Mouse (Mus musculus) MEL (cell line): Measurements from ENCODE around the gene Wdr81. TPM values are rescaled to one million over a fixed set of nuclear protein-coding genes. Genes with fewer than 3 reads are reported as not detected.
A peak's percentile ranks its signal among the peaks of the same experiment; 100 is the strongest.

Source experiments
- DNase-seq: peaks from one replicate; pipeline ENCODE4 v3.0.0; 2011; ENCODE audit warnings: low read depth, low spot score
- H3K27ac ChIP-seq: 2 replicates; pipeline ENCODE4 v1.5.1; 2012; ENCODE audit warnings: low read depth, mild to moderate bottlenecking, control low read depth, low read length, moderate library complexity; ENCODE audit not compliant: control insufficient read depth
- H3K27me3 ChIP-seq, 2 experiments: fragments of 150-350 bp in 1 of 2; sonication (generic) in 1 of 2; 2 replicates each; pipeline ENCODE4 v1.6.1; 2012; ENCODE audit warnings: low read length in 2 of 2, mild to moderate bottlenecking in 2 of 2, improper control_type of control experiment in 1 of 2, moderate library complexity in 1 of 2; ENCODE audit not compliant: insufficient read depth in 2 of 2, control insufficient read depth in 1 of 2
- H3K36me3 ChIP-seq, 2 experiments: 2 replicates each; pipeline ENCODE4 v1.6.1; 2012 to 2014; ENCODE audit warnings: low read length in 2 of 2, improper control_type of control experiment in 1 of 2, inconsistent platforms in 1 of 2, mild to moderate bottlenecking in 1 of 2; ENCODE audit not compliant: insufficient read depth in 2 of 2, control insufficient read depth in 1 of 2
- H3K4me1 ChIP-seq, 2 experiments: fragments of 150-350 bp in 1 of 2; sonication (generic) in 1 of 2; 2 replicates each; pipeline ENCODE4 v1.6.1; 2012; ENCODE audit warnings: low read length in 2 of 2, improper control_type of control experiment in 1 of 2, mild to moderate bottlenecking in 1 of 2; ENCODE audit not compliant: insufficient read depth in 2 of 2, control insufficient read depth in 1 of 2
- H3K4me3 ChIP-seq, 2 experiments: fragments of 150-350 bp in 1 of 2; sonication (generic) in 1 of 2; 2 replicates each; pipeline ENCODE4 v1.5.1; 2012; ENCODE audit warnings: low read depth in 2 of 2, low read length in 2 of 2, mild to moderate bottlenecking in 2 of 2, moderate library complexity in 2 of 2, control low read depth in 1 of 2, improper control_type of control experiment in 1 of 2; ENCODE audit not compliant: control insufficient read depth in 1 of 2, insufficient read depth in 1 of 2
- H3K79me2 ChIP-seq: 2 replicates; pipeline ENCODE4 v1.6.1; 2012; ENCODE audit warnings: mild to moderate bottlenecking, low read length, moderate library complexity; ENCODE audit not compliant: control insufficient read depth, poor library complexity, insufficient read depth
- H3K9ac ChIP-seq: 2 replicates; pipeline ENCODE4 v1.6.1; 2012; ENCODE audit warnings: low read depth, mild to moderate bottlenecking, control low read depth, low read length, moderate library complexity; ENCODE audit not compliant: control insufficient read depth, poor library complexity, severe bottlenecking
- H3K9me3 ChIP-seq: fragments of 150-350 bp; sonication (generic); replicated peaks from 2 replicates; pipeline ENCODE4 v1.6.1; 2012; ENCODE audit warnings: mild to moderate bottlenecking, low read length, improper control_type of control experiment, moderate library complexity; ENCODE audit not compliant: insufficient read depth
- BHLHE40 ChIP-seq: IDR thresholded peaks from 2 replicates; pipeline ENCODE4 v1.6.1; 2012; ENCODE audit warnings: low read depth, mild to moderate bottlenecking, inconsistent platforms, low read length, improper control_type of control experiment, borderline replicate concordance
- CHD1 ChIP-seq: IDR thresholded peaks from 2 replicates; pipeline ENCODE4 v1.6.1; 2012; ENCODE audit warnings: low read depth, mild to moderate bottlenecking, inconsistent platforms, low read length, improper control_type of control experiment
- CHD2 ChIP-seq: IDR thresholded peaks from 2 replicates; pipeline ENCODE4 v1.6.1; 2011; ENCODE audit warnings: low read length, improper control_type of control experiment
- CTCF ChIP-seq, 3 experiments: IDR thresholded peaks in 2 of 3; conservative IDR thresholded peaks in 1 of 3; 2 replicates each; pipeline ENCODE4 v1.5.1; 2011 to 2012; ENCODE audit warnings: low read length in 3 of 3, low read depth in 2 of 3, mild to moderate bottlenecking in 2 of 3, improper control_type of control experiment in 1 of 3, inconsistent platforms in 1 of 3, mixed read lengths in 1 of 3, moderate library complexity in 1 of 3; ENCODE audit not compliant: control insufficient read depth in 1 of 3, insufficient read depth in 1 of 3, poor library complexity in 1 of 3, severe bottlenecking in 1 of 3
- ELF1 ChIP-seq: IDR thresholded peaks from 2 replicates; pipeline ENCODE4 v1.6.1; 2014; ENCODE audit warnings: low read depth, mild to moderate bottlenecking, inconsistent platforms, low read length, improper control_type of control experiment, moderate library complexity
- EP300 ChIP-seq, 2 experiments: IDR thresholded peaks; 2 replicates each; pipeline ENCODE4 v1.6.1; 2011; ENCODE audit warnings: improper control_type of control experiment in 2 of 2, low read length in 2 of 2, low read depth in 1 of 2, mild to moderate bottlenecking in 1 of 2
- ETS1 ChIP-seq: IDR thresholded peaks from 2 replicates; pipeline ENCODE4 v1.6.1; 2012; ENCODE audit warnings: low read depth, mild to moderate bottlenecking, inconsistent platforms, low read length, improper control_type of control experiment, moderate library complexity
- GATA1 ChIP-seq: IDR thresholded peaks from 2 replicates; pipeline ENCODE4 v1.6.1; 2011; ENCODE audit warnings: low read depth, low read length, improper control_type of control experiment
- JUND ChIP-seq: IDR thresholded peaks from 2 replicates; pipeline ENCODE4 v1.6.1; 2011; ENCODE audit warnings: low read depth, mild to moderate bottlenecking, improper control_type of control experiment, low read length
- MAFK ChIP-seq: IDR thresholded peaks from 2 replicates; pipeline ENCODE4 v1.6.1; 2011; ENCODE audit warnings: low read depth, mild to moderate bottlenecking, low read length, improper control_type of control experiment, borderline replicate concordance
- MAX ChIP-seq: IDR thresholded peaks from 2 replicates; pipeline ENCODE4 v1.6.1; 2011; ENCODE audit warnings: low read length, improper control_type of control experiment
- MAZ ChIP-seq: IDR thresholded peaks from 2 replicates; pipeline ENCODE4 v1.6.1; 2012; ENCODE audit warnings: low read depth, mild to moderate bottlenecking, inconsistent platforms, low read length, improper control_type of control experiment
- MEF2A ChIP-seq: IDR thresholded peaks from 2 replicates; pipeline ENCODE4 v1.6.1; 2014; ENCODE audit warnings: low read depth, mild to moderate bottlenecking, inconsistent platforms, low read length, improper control_type of control experiment; ENCODE audit not compliant: poor library complexity, insufficient replicate concordance, severe bottlenecking; ENCODE audit errors: extremely low read depth
- NELFE ChIP-seq: IDR thresholded peaks from 2 replicates; pipeline ENCODE4 v1.6.1; 2011; ENCODE audit warnings: low read depth, low read length, improper control_type of control experiment
- POLR2A ChIP-seq, 2 experiments: IDR thresholded peaks; 2 replicates each; pipeline ENCODE4 v1.6.1; 2011 to 2012; ENCODE audit warnings: low read length in 2 of 2, mild to moderate bottlenecking in 2 of 2, control low read depth in 1 of 2, improper control_type of control experiment in 1 of 2, low read depth in 1 of 2, moderate library complexity in 1 of 2; ENCODE audit not compliant: control insufficient read depth in 1 of 2, insufficient read depth in 1 of 2, poor library complexity in 1 of 2
- POLR2AphosphoS2 ChIP-seq: IDR thresholded peaks from 2 replicates; pipeline ENCODE4 v1.6.1; 2011; ENCODE audit warnings: low read length, improper control_type of control experiment
- POLR2AphosphoS5 ChIP-seq: IDR thresholded peaks from 2 replicates; pipeline ENCODE4 v1.6.1; 2012; ENCODE audit warnings: low read depth, borderline replicate concordance, mild to moderate bottlenecking, inconsistent platforms, low read length, moderate library complexity, mixed read lengths
- SIN3A ChIP-seq: IDR thresholded peaks from 2 replicates; pipeline ENCODE4 v1.6.1; 2012; ENCODE audit warnings: low read length, improper control_type of control experiment, inconsistent platforms
- SMC3 ChIP-seq: IDR thresholded peaks from 2 replicates; pipeline ENCODE4 v1.6.1; 2011; ENCODE audit warnings: low read depth, low read length, improper control_type of control experiment
- TAL1 ChIP-seq: IDR thresholded peaks from 2 replicates; pipeline ENCODE4 v1.6.1; 2012; ENCODE audit warnings: mild to moderate bottlenecking, inconsistent platforms, low read length, moderate library complexity, mixed read lengths
- TCF12 ChIP-seq: IDR thresholded peaks from 2 replicates; pipeline ENCODE4 v1.6.1; 2014; ENCODE audit warnings: low read depth, mild to moderate bottlenecking, inconsistent platforms, low read length, improper control_type of control experiment, moderate library complexity
- USF2 ChIP-seq, 2 experiments: IDR thresholded peaks; 2 replicates each; pipeline ENCODE4 v1.6.1; 2011 to 2012; ENCODE audit warnings: improper control_type of control experiment in 2 of 2, low read length in 2 of 2, borderline replicate concordance in 1 of 2, inconsistent platforms in 1 of 2, low read depth in 1 of 2, mild to moderate bottlenecking in 1 of 2; ENCODE audit not compliant: insufficient read depth in 1 of 2
- ZC3H11A ChIP-seq: IDR thresholded peaks from 2 replicates; pipeline ENCODE4 v1.6.1; 2012; ENCODE audit warnings: low read depth, mild to moderate bottlenecking, inconsistent platforms, low read length, improper control_type of control experiment
- ZMIZ1 ChIP-seq: IDR thresholded peaks from 2 replicates; pipeline ENCODE4 v1.6.1; 2012; ENCODE audit warnings: low read depth, mild to moderate bottlenecking, inconsistent platforms, low read length, improper control_type of control experiment, moderate library complexity
- ZNF384 ChIP-seq: IDR thresholded peaks from 2 replicates; pipeline ENCODE4 v1.6.1; 2012; ENCODE audit warnings: low read depth, mild to moderate bottlenecking, inconsistent platforms, low read length, improper control_type of control experiment
- polyA plus RNA-seq, 2 experiments: library from polyadenylated mRNA; stranded (reverse) in 1 of 2; unstranded in 1 of 2; fragments of >175 nt in 1 of 2; fragments of >200 nt in 1 of 2; gene quantifications; 2 replicates each; pipeline versions ENCODE4 v1.2.1 to v1.2.4; 2012; ENCODE audit warnings: low replicate concordance in 2 of 2, low read depth in 1 of 2; ENCODE audit not compliant: insufficient read length in 2 of 2, insufficient read depth in 1 of 2, missing spikeins in 1 of 2
- total RNA-seq: library from RNA; depleted of rRNA; stranded (reverse); fragments of 300-350 nt; gene quantifications from 2 replicates; pipeline ENCODE4 v1.2.3, GENCODE M21; 2012

Gene Wdr81
- total and polyA plus RNA-seq, 3 experiments: 7.0 to 13.9 TPM; not detected in 1

DNA sequence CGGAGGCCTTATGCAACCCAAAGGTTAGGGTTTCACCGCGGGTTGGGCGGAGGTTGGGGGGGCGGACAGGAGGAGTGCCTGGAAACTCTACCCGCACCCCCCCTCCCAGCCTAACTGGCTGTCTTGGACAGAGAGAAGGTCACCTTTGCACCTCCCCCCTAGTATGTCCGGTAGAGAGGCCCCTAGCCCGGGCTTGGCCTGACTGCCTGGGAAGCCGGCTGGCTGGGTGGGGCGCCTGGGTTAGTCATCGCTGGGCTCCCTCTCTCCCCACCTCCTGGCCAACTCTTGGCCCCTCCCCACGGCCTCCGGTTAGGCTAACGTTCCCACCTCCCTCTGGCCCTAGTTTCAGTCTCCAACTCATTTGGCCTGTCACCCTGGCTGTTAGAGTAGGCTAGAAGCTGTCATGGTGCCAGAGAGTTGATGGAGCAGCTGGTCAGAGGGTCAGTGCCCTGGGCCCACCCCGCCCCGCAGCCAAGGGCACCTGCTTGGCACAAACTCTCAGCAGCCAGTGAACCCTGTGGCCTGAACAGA, 7.8 kb upstream of the Wdr81 start (continued):
- TF ChIP-seq GATA1 (no peak), POLR2AphosphoS5 (no peak)

- Histone ChIP-seq H3K79me2 (peaks cover 8% of the 10 kb centered on the region; the same call in 1 of the 2 replicates), H3K4me3 (peak overlapping the region; percentile 61 to 77), H3K9ac (peak overlapping the region; percentile 77), H3K36me3 (peaks cover 0 to 26% of the 10 kb centered on the region in 2 experiments; a peak in 2 of 4 replicates), H3K27ac (peak overlapping the region; percentile 74), H3K27me3 (no peaks in the 10 kb centered on the region), H3K9me3 (no peaks in the 10 kb centered on the region), H3K4me1 (peaks cover 6 to 34% of the 10 kb centered on the region in 2 experiments)
- no peak for TF ChIP-seq ZMIZ1
- peak in 1 of 2 experiments; percentile 87; a peak in 1 of 4 replicates for TF ChIP-seq POLR2A (IDR thresholded peaks at IDR 0.05; ENCODE audit: control insufficient read depth in 1 of 2, insufficient read depth in 1 of 2, low read depth in 1 of 2, low read length in 2 of 2, poor library complexity in 1 of 2)
- no peak for DNase-seq
Observed at GRCm38 (mm10) chr11:75461743-75462252, 7.3 kb upstream of the Wdr81 start.

- peak within 1 kb of the TSS; percentile 64 to 77 for H3K4me3 ChIP-seq
- H3K27me3 ChIP-seq: no peaks in the 10 kb centered on the region
- H3K4me1 ChIP-seq: peaks cover 10 to 40% of the 10 kb centered on the region in 2 experiments
- H3K9me3 ChIP-seq: no peaks in the 10 kb centered on the region
- peak; percentile 100 for DNase-seq
- H3K9ac ChIP-seq: peak within 1 kb of the TSS; percentile 86
- peak within 1 kb of the TSS; percentile 99 for H3K27ac ChIP-seq
- H3K36me3 ChIP-seq: peaks cover 0 to 31% of the 10 kb centered on the region in 2 experiments; a peak in 2 of 4 replicates
- peaks cover 8% of the 10 kb centered on the region; the same call in 1 of the 2 replicates for H3K79me2 ChIP-seq
- no peak for TF ChIP-seq ZNF384
- TF ChIP-seq MAZ: peak; percentile 84; the same call in 1 of the 2 replicates
- no peak for TF ChIP-seq JUND
- TF ChIP-seq BHLHE40: no peak
- peak; percentile 75 for TF ChIP-seq TCF12
- TF ChIP-seq SIN3A: peak; percentile 99
- no peak for TF ChIP-seq POLR2AphosphoS5
- peak in 1 of 2 experiments; percentile 71; a peak in 2 of 4 replicates for TF ChIP-seq EP300 (IDR thresholded peaks at IDR 0.05; ENCODE audit: low read depth in 1 of 2, low read length in 2 of 2)
- TF ChIP-seq TAL1: no peak
- no peak; the same call in none of the 2 replicates for TF ChIP-seq POLR2AphosphoS2
- TF ChIP-seq POLR2A (IDR thresholded peaks at IDR 0.05; ENCODE audit: control insufficient read depth in 1 of 2, insufficient read depth in 1 of 2, low read depth in 1 of 2, low read length in 2 of 2, poor library complexity in 1 of 2): peak in 1 of 2 experiments; percentile 82; a peak in 3 of 4 replicates
- TF ChIP-seq SMC3: no peak
- TF ChIP-seq MEF2A: no peak
- TF ChIP-seq NELFE: peak; percentile 75
- TF ChIP-seq MAFK: peak; percentile 84; the same call in 1 of the 2 replicates
- peak; percentile 87 for TF ChIP-seq ETS1
- no peak for TF ChIP-seq CTCF (IDR thresholded peaks at IDR 0.05 in 2 of 3, conservative IDR thresholded peaks at IDR 0.05 in 1 of 3; ENCODE audit: control insufficient read depth in 1 of 3, insufficient read depth in 1 of 3, low read depth in 2 of 3, low read length in 3 of 3, poor library complexity in 1 of 3, severe bottlenecking in 1 of 3)
- peak in 1 of 2 experiments; percentile 71; a peak in 2 of 4 replicates for TF ChIP-seq USF2 (IDR thresholded peaks at IDR 0.05; ENCODE audit: borderline replicate concordance in 1 of 2, insufficient read depth in 1 of 2, low read depth in 1 of 2, low read length in 2 of 2)
- peak; percentile 91 for TF ChIP-seq ELF1
- peak; percentile 85 for TF ChIP-seq MAX
- TF ChIP-seq CHD2: peak; percentile 69; the same call in 1 of the 2 replicates
- no peak for TF ChIP-seq ZC3H11A
- TF ChIP-seq CHD1: peak; percentile 89
Observed at GRCm38 (mm10) chr11:75460844-75461742, 6.6 kb upstream of the Wdr81 start, which contains the start of gene Tlcd2. Gene Tlcd2 (plus strand): TSS chr11:75461715.
